Mouse (Mus musculus) olfactory bulb, adult 2 months (tissue): ENCODE data around the gene Cd2ap.

ENCODE experiments used
- CTCF ChIP-seq: fragments of 200-500 bp; IDR thresholded peaks from 2 replicates; pipeline ENCODE4 v1.5.1; 2012; ENCODE audit warnings: low read depth, mild to moderate bottlenecking, low read length, moderate library complexity; ENCODE audit not compliant: insufficient read depth
- POLR2A ChIP-seq: fragments of 200-500 bp; IDR thresholded peaks from 2 replicates; pipeline ENCODE4 v1.6.1; 2012; ENCODE audit warnings: mild to moderate bottlenecking, low read depth, low read length, moderate library complexity; ENCODE audit not compliant: insufficient read depth

GRCm38 (mm10) chr17:42789723-42790122 lies 86.7 kb downstream of the Cd2ap start:
- TF ChIP-seq CTCF: no peak
- no peak for TF ChIP-seq POLR2A
